Mouse (Mus musculus): Measurements from ENCODE around the gene Nfkbil1.

DNA sequence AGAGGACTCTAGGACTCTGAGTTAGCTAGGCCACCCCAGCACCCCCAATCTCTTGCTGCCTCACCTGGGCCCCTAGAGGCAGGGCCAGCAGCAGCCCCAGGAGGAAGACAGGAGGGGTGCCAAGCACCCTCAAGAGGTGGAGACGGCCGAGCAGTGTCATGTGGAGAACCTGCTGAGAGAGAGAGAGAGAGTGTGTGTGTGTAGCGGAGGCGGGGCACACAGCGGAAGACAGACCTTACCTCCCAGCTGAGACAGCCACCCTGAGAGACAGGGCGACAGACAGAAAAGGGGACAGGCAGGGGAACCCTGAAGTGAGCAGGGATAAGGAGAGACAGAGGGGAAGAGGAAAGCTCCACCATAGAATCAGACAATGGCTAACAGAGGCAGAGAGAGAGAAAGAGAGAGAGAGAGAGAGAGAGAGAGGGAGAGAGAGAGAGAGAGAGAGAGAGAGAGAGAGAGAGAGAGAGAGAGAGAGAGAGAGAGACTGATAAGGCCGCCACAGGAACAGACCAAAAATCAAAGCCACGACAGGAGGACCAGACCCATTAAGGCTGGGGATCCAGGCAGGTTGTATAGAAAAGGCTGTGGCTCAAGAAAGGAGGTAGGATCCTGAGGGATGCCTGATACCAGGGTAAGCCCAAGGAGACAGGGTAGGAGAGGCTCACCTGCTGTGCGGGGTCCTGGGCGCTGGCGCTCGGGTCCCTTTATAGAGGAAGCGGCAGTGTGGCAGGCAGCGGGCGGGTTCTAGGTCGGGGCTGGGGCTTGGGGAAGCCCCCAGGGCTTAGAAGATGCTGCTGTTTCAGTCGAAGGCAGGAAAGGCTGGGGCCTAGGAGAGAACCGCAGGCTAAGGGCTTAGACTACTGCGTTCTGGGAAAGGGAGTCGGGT is 30.9 kb downstream of the Nfkbil1 start, which contains the start of gene Lta:
- no peak for TF ChIP-seq CTCF (IDR thresholded peaks at IDR 0.05)
- no peak for TF ChIP-seq EP300 (IDR thresholded peaks at IDR 0.05)
